Comparison of ENCODE assay signal across 12 mouse cellular contexts in genomic region chr3:89492701-89493151, GRCm38 (mm10). TPM values are rescaled to one million over a fixed set of nuclear protein-coding genes. Genes with fewer than 3 reads are reported as not detected.
DNase-seq lines count a peak whose midpoint lies in the region; ATAC-seq lines count a peak whose summit lies in the region.
"Had no signal": no experiment of that assay in that cellular context is flagged by ENCODE, and none has a peak within 500 bp of the region (broad histone marks: within the 10 kb centered on the region; RNA-seq: fewer than 3 reads in every experiment).

No protein-coding gene starts in this region.

- no peaks in the 10 kb centered on the region for H3K4me1 ChIP-seq in embryonic facial prominence, embryonic 14.5 days (ENCODE audit: control insufficient read depth, insufficient read depth, low read length)
- peaks cover 9% of the 10 kb centered on the region for H3K4me1 ChIP-seq in lung, embryonic 15.5 days

- 43% methylated on average over 8 of the region's 8 CpGs for WGBS in embryonic facial prominence, embryonic 14.5 days
- WGBS in lung, embryonic 15.5 days, result 19% methylated on average over 8 of the region's 8 CpGs

- no peak overlapping the region for H3K27ac ChIP-seq in embryonic facial prominence, embryonic 14.5 days (replicated peaks; ENCODE audit: low read depth, low read length)
- H3K27ac ChIP-seq in lung, embryonic 15.5 days, result peak overlapping the region; percentile 64
- H3K27ac ChIP-seq: macrophage had no signal

- H3K4me3 ChIP-seq in embryonic facial prominence, embryonic 14.5 days (ENCODE audit: low read depth, low read length), result no peak overlapping the region
- no peak overlapping the region for H3K4me3 ChIP-seq in lung, embryonic 15.5 days

- no peak overlapping the region for H3K9ac ChIP-seq in embryonic facial prominence, embryonic 14.5 days (ENCODE audit: low read depth, low read length)
- no peak overlapping the region for H3K9ac ChIP-seq in lung, embryonic 15.5 days

- DNase-seq in embryo, embryonic 10 days (ENCODE audit: low spot score), result peak; percentile 56
- peak; percentile 75 for DNase-seq in embryonic facial prominence, embryonic 14.5 days (ENCODE audit: low spot score)
- DNase-seq in kidney, postnatal 10 days, result peak; percentile 73
- DNase-seq in adrenal gland, postnatal 25 days, result no peak
- no peak for DNase-seq in layer of hippocampus, adult 9-10 months (ENCODE audit: low spot score)
- no peak for DNase-seq in frontal cortex, postnatal 10 days (ENCODE audit: low spot score in 2 of 2)
- DNase-seq in heart, adult 11 months, result no peak
- DNase-seq: adrenal gland, postnatal 10 days; cerebellum, adult 2 months; heart, postnatal 36 days had no signal

- no peaks in the 10 kb centered on the region for H3K9me3 ChIP-seq in embryonic facial prominence, embryonic 14.5 days (ENCODE audit: control insufficient read depth, low read length)
- H3K9me3 ChIP-seq in lung, embryonic 15.5 days, result no peaks in the 10 kb centered on the region

- no peak overlapping the region for H3K4me2 ChIP-seq in embryonic facial prominence, embryonic 14.5 days (ENCODE audit: low read depth, low read length)
- no peak overlapping the region for H3K4me2 ChIP-seq in lung, embryonic 15.5 days

- H3K36me3 ChIP-seq in embryonic facial prominence, embryonic 14.5 days (ENCODE audit: control insufficient read depth, insufficient read depth, low read length), result no peaks in the 10 kb centered on the region
- H3K36me3 ChIP-seq in lung, embryonic 15.5 days, result no peaks in the 10 kb centered on the region

- H3K27me3 ChIP-seq in embryonic facial prominence, embryonic 14.5 days (replicated peaks; ENCODE audit: control insufficient read depth, insufficient read depth, low read length), result no peaks in the 10 kb centered on the region
- no peaks in the 10 kb centered on the region for H3K27me3 ChIP-seq in lung, embryonic 15.5 days

- ATAC-seq in embryonic facial prominence, embryonic 14.5 days (ENCODE audit: low read depth), result peak; percentile 57; the same call in 1 of the 2 replicates
- peak; percentile 16; the same call in 1 of the 2 replicates for ATAC-seq in lung, embryonic 15.5 days (ENCODE audit: borderline replicate concordance, extremely low read depth, low FRiP score, low TSS enrichment)

RNA-seq across cellular contexts. Expression of gene Kcnn3, which starts 27.2 kb away (rescaled TPM):
- 3.7 and 4.6 TPM in 2 replicates for polyA plus RNA-seq in embryonic facial prominence, embryonic 14.5 days (2014; fragmentation: Nextera tagmentation; extraction: Ambion mirVana)
- polyA plus RNA-seq in lung, embryonic 15.5 days (2015; fragmentation: Nextera tagmentation; extraction: Ambion mirVana), result 1.1 and 1.2 TPM in 2 replicates
- total RNA-seq in adrenal gland, postnatal 25 days (2021), result 4.1 and 5.5 TPM in 2 replicates

RNA-seq across cellular contexts. Expression of gene Pmvk, which starts 38.4 kb away (rescaled TPM):
- polyA plus RNA-seq in embryonic facial prominence, embryonic 14.5 days (2014; fragmentation: Nextera tagmentation; extraction: Ambion mirVana), result 45.7 and 48.6 TPM in 2 replicates
- 48.0 and 50.5 TPM in 2 replicates for polyA plus RNA-seq in lung, embryonic 15.5 days (2015; fragmentation: Nextera tagmentation; extraction: Ambion mirVana)
- 31.7 and 53.8 TPM in 2 replicates for total RNA-seq in adrenal gland, postnatal 25 days (2021)

RNA-seq across cellular contexts. Expression of gene Pbxip1, which starts 56.2 kb away (rescaled TPM):
- 24.1 and 25.9 TPM in 2 replicates for polyA plus RNA-seq in embryonic facial prominence, embryonic 14.5 days (2014; fragmentation: Nextera tagmentation; extraction: Ambion mirVana)
- 32.6 and 35.0 TPM in 2 replicates for polyA plus RNA-seq in lung, embryonic 15.5 days (2015; fragmentation: Nextera tagmentation; extraction: Ambion mirVana)
- total RNA-seq in adrenal gland, postnatal 25 days (2021), result 37.9 and 51.1 TPM in 2 replicates

Comparison
In these comparisons a context has a peak if more than half of its experiments do, and no peak if none do; other contexts are left out.
1. DNase-seq: peak in embryo, embryonic 10 days (single experiment), embryonic facial prominence, embryonic 14.5 days (single experiment) and kidney, postnatal 10 days (single experiment); none in adrenal gland, postnatal 25 days (single experiment), layer of hippocampus, adult 9-10 months (single experiment), frontal cortex, postnatal 10 days (0 of 2) and heart, adult 11 months (single experiment).